Mouse (Mus musculus): ENCODE measurements around the gene Zmiz1.

- no peak for TF ChIP-seq GATA1 (IDR thresholded peaks at IDR 0.05; ENCODE audit: borderline replicate concordance, low read length)
- no peak for TF ChIP-seq FLI1 (IDR thresholded peaks at IDR 0.05; ENCODE audit: low read length)
These were observed 2.8 kb downstream of the Zmiz1 start for GRCm38 (mm10) chr14:25461676-25462385.
